Mouse (Mus musculus): ENCODE measurements around the gene Atp2c2. TPM values are rescaled to one million over a fixed set of nuclear protein-coding genes. Genes with fewer than 3 reads are reported as not detected.

The Atp2c2 gene
- polyA plus RNA-seq, 1 experiment from 2014 or later, result 0.04 TPM

- ChIA-PET CTCF (interaction anchor here (0.8 kb wide), 1 partner anchor 19 kb away, joined by 3 read pairs; no protein-coding TSS in a partner anchor), POLR2A (no interaction called here)
- in situ Hi-C loops (cut with MboI; ENCODE audit: low pct_unique_long_range_greater_than_20kb), result no loop called here
- ATAC-seq (no peak), DNase-seq (ENCODE audit: low read depth, low spot score) (no peak)
- no peaks in the 10 kb centered on the region for H3K27me3 ChIP-seq
- no peak for TF ChIP-seq CTCF (IDR thresholded peaks at IDR 0.05)
Measured at GRCm38 (mm10) chr8:119738129-119738907, 38.5 kb downstream of the Atp2c2 start.

GRCm38 (mm10) chr8:119740634-119741033, 40.8 kb downstream of the Atp2c2 start:
- ATAC-seq (no peak), DNase-seq (ENCODE audit: low read depth, low spot score) (no peak)
- in situ Hi-C loops (cut with MboI; ENCODE audit: low pct_unique_long_range_greater_than_20kb), result loop anchor here (5.0 kb wide), 1 partner anchor 38 kb away; the partner anchor contains the start of gene Atp2c2
- ChIA-PET CTCF (interaction anchor here (1.5 kb wide), 1 partner anchor 53 kb away, joined by 4 read pairs; no protein-coding TSS in a partner anchor), POLR2A (no interaction called here)
- no peaks in the 10 kb centered on the region for H3K27me3 ChIP-seq
- no peak for TF ChIP-seq CTCF (IDR thresholded peaks at IDR 0.05)

GRCm38 (mm10) chr8:119742409-119742808, 42.6 kb downstream of the Atp2c2 start:
- no peaks in the 10 kb centered on the region for H3K27me3 ChIP-seq
- ATAC-seq (no peak), DNase-seq (ENCODE audit: low read depth, low spot score) (no peak)
- in situ Hi-C loops (cut with MboI; ENCODE audit: low pct_unique_long_range_greater_than_20kb), result loop anchor here (5.0 kb wide), 1 partner anchor 40 kb away; the partner anchor contains the start of gene Atp2c2
- no peak for TF ChIP-seq CTCF (IDR thresholded peaks at IDR 0.05)
- POLR2A ChIA-PET, result no interaction called here
- CTCF ChIA-PET, result interaction anchor here (1.3 to 2.4 kb wide), 5 partner anchors 10 to 42 kb away, joined by 4 to 7 read pairs (median 5); partner anchors contain the start of gene Atp2c2

- ATAC-seq (no peak), DNase-seq (ENCODE audit: low read depth, low spot score) (no peak)
- CTCF ChIA-PET, result interaction anchor here (0.7 to 2.7 kb wide), 17 partner anchors 9 to 57 kb away, joined by 3 to 19 read pairs (median 5); partner anchors contain the start of genes Atp2c2 and Tldc1
- in situ Hi-C loops (cut with MboI; ENCODE audit: low pct_unique_long_range_greater_than_20kb), result loop anchor here (5.0 kb wide), 1 partner anchor 41 kb away; the partner anchor contains the start of gene Atp2c2
- POLR2A ChIA-PET, result no interaction called here
- H3K27me3 ChIP-seq, result no peaks in the 10 kb centered on the region
- TF ChIP-seq CTCF (IDR thresholded peaks at IDR 0.05), result no peak
Measured at GRCm38 (mm10) chr8:119743291-119744026, 43.6 kb downstream of the Atp2c2 start.

GRCm38 (mm10) chr8:119744604-119745003, 44.8 kb downstream of the Atp2c2 start:
- no peaks in the 10 kb centered on the region for H3K27me3 ChIP-seq
- no peak for ATAC-seq
- ChIA-PET POLR2A (interaction anchor here (0.5 kb wide), 1 partner anchor 9 kb away, joined by 4 read pairs; no protein-coding TSS in a partner anchor), CTCF (interaction anchor here (0.9 to 2.7 kb wide), 6 partner anchors 12 to 58 kb away, joined by 3 to 19 read pairs (median 4); partner anchors contain the start of gene Tldc1)
- TF ChIP-seq CTCF (IDR thresholded peaks at IDR 0.05), result no peak
- in situ Hi-C loops (cut with MboI; ENCODE audit: low pct_unique_long_range_greater_than_20kb), result loop anchor here (5.0 kb wide), 1 partner anchor 42 kb away; the partner anchor contains the start of gene Atp2c2
- DNase-seq (ENCODE audit: low read depth, low spot score), result no peak

- ATAC-seq (no peak), DNase-seq (ENCODE audit: low read depth, low spot score) (no peak)
- H3K27me3 ChIP-seq, result peaks cover 5% of the 10 kb centered on the region
- TF ChIP-seq CTCF (IDR thresholded peaks at IDR 0.05), result no peak
- in situ Hi-C loops (cut with MboI; ENCODE audit: low pct_unique_long_range_greater_than_20kb), result no loop called here
- CTCF ChIA-PET, result interaction anchor here (1.0 to 1.2 kb wide), 2 partner anchors 12 to 17 kb away, joined by 3 to 4 read pairs; no protein-coding TSS in a partner anchor
- POLR2A ChIA-PET, result no interaction called here
Measured at GRCm38 (mm10) chr8:119755238-119756146, 55.7 kb downstream of the Atp2c2 start.

- no peak for ATAC-seq
- in situ Hi-C loops (cut with MboI; ENCODE audit: low pct_unique_long_range_greater_than_20kb), result no loop called here
- H3K27me3 ChIP-seq, result peaks cover 5% of the 10 kb centered on the region
- no peak for TF ChIP-seq CTCF (IDR thresholded peaks at IDR 0.05)
- ChIA-PET POLR2A (no interaction called here), CTCF (no interaction called here)
- no peak for DNase-seq (ENCODE audit: low read depth, low spot score)
Measured at GRCm38 (mm10) chr8:119756147-119756461, 56.3 kb downstream of the Atp2c2 start.

GRCm38 (mm10) chr8:119756538-119756937, 56.7 kb downstream of the Atp2c2 start:
- in situ Hi-C loops (cut with MboI; ENCODE audit: low pct_unique_long_range_greater_than_20kb), result no loop called here
- ChIA-PET CTCF (interaction anchor here (0.7 to 1.1 kb wide), 2 partner anchors 12 to 23 kb away, joined by 3 to 4 read pairs; no protein-coding TSS in a partner anchor), POLR2A (no interaction called here)
- TF ChIP-seq CTCF (IDR thresholded peaks at IDR 0.05), result no peak
- ATAC-seq (no peak), DNase-seq (ENCODE audit: low read depth, low spot score) (no peak)
- H3K27me3 ChIP-seq, result peaks cover 5% of the 10 kb centered on the region

- no peak for TF ChIP-seq CTCF (IDR thresholded peaks at IDR 0.05)
- DNase-seq (ENCODE audit: low read depth, low spot score) (no peak), ATAC-seq (no peak)
- ChIA-PET POLR2A (interaction anchor here (0.6 kb wide), 1 partner anchor 68 kb away, joined by 3 read pairs; no protein-coding TSS in a partner anchor), CTCF (interaction anchor here (1.7 kb wide), 1 partner anchor 17 kb away, joined by 5 read pairs; no protein-coding TSS in a partner anchor)
- in situ Hi-C loops (cut with MboI; ENCODE audit: low pct_unique_long_range_greater_than_20kb), result no loop called here
- no peaks in the 10 kb centered on the region for H3K27me3 ChIP-seq
Measured at GRCm38 (mm10) chr8:119761692-119762091, 61.9 kb downstream of the Atp2c2 start.

Measured in Patski (cell line).